Mouse (Mus musculus) bone marrow macrophage, adult 2 months (primary cell): ENCODE data around the gene Naxd.

Source experiments
- CTCF ChIP-seq: IDR thresholded peaks from 2 replicates; pipeline ENCODE4 v1.5.1; 2012; ENCODE audit warnings: low read depth, mild to moderate bottlenecking, low read length, moderate library complexity
- POLR2A ChIP-seq: IDR thresholded peaks from 2 replicates; pipeline ENCODE4 v1.6.1; 2012; ENCODE audit warnings: mild to moderate bottlenecking, low read depth, low read length, borderline replicate concordance

DNA sequence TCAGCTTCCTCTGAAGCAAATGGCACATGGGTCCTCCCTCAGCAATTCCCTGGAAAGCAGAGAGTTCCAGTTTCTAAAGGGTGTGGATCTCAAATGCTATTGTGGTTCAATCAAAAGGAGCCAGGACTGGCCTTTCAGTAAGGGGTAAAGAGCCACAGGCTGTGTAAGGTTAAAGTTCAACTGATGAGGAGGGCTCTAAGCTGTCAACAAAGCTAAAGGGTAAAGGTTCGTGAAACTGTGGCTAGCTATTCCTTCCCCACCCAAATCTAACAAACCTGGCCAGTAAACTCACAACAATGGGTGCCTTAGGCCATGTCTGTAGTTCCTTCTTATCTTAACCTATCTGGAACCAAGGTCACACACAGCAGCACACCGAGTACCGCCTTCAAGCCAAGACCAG is 15.4 kb upstream of the Naxd start:
- TF ChIP-seq POLR2A (no peak), CTCF (no peak)
